Mouse (Mus musculus) thymus, adult 2 months (tissue): ENCODE results near the gene Grk3.

Source experiments
- CTCF ChIP-seq: fragments of 200-500 bp; IDR thresholded peaks from 2 replicates; pipeline ENCODE4 v1.5.1; 2012; ENCODE audit warnings: mild to moderate bottlenecking, control low read depth, low read length, moderate library complexity, borderline replicate concordance; ENCODE audit not compliant: control insufficient read depth, poor library complexity, insufficient read depth; ENCODE audit errors: extremely low read depth
- POLR2A ChIP-seq: fragments of 200-500 bp; IDR thresholded peaks from 2 replicates; pipeline ENCODE4 v1.6.1; 2012; ENCODE audit warnings: mild to moderate bottlenecking, low read length, control low read depth, moderate library complexity; ENCODE audit not compliant: control insufficient read depth, poor library complexity, insufficient read depth; ENCODE audit errors: extremely low read depth

DNA sequence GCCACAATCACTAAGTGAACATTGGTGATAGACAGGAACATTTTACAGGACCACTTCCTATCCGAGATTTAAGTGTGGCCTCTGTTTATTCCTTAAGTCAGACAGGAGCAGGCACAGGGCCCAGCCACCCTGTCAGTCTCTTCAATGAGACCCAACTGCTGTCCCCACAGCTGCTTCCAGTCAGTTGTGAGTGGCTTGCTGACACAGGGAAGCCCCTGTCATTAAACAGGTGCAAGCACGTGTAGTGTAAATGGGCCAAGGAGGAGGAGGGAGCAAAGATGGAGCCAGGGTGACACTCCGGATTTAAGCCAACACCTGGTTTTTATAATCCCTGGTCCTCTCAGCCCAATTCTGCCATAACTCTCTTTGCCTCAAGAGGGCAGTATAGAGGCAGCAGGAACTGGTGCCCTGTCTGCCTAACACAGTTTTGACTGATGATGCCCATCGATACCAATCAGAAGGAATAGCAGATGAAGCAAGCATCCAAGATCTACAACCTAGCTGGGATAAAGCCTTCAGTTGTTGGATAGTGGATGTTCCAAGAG lies 138.7 kb downstream of the Grk3 start:
- TF ChIP-seq POLR2A (no peak), CTCF (no peak)
